Mouse (Mus musculus): Measurements from ENCODE around the gene Mettl11b. TPM values are rescaled to one million over a fixed set of nuclear protein-coding genes. Genes with fewer than 3 reads are reported as not detected.
A peak's percentile ranks its signal among the peaks of the same experiment; 100 is the strongest.
"Not testable (repeated sequence)": the region's sequence is repeated elsewhere in the genome, so short reads cannot be mapped to it uniquely, and the experiment has no call there.

The Mettl11b gene
- polyA plus RNA-seq, 1 experiment: not detected

GRCm38 (mm10) chr1:163736441-163737238, 11.6 kb upstream of the Mettl11b start:
- no peak overlapping the region for H3K4me2 ChIP-seq (ENCODE audit: low read depth)
- no peaks in the 10 kb centered on the region for H3K36me3 ChIP-seq (ENCODE audit: control insufficient read depth, insufficient read depth)
- H3K4me3 ChIP-seq: no peak overlapping the region
- no peak overlapping the region for H3ac ChIP-seq (ENCODE audit: control insufficient read depth, insufficient read length)
- H3K27me3 ChIP-seq (ENCODE audit: control insufficient read depth, insufficient read depth, insufficient read length): no peaks in the 10 kb centered on the region
- H3K79me2 ChIP-seq (ENCODE audit: control insufficient read depth, insufficient read depth): no peaks in the 10 kb centered on the region
- no peak for TF ChIP-seq POLR2AphosphoS2 (IDR thresholded peaks at IDR 0.05; ENCODE audit: insufficient read length, low read depth)
- TF ChIP-seq POLR2A (IDR thresholded peaks at IDR 0.05; ENCODE audit: insufficient read length, low read depth): no peak
- TF ChIP-seq REST (IDR thresholded peaks at IDR 0.05; ENCODE audit: insufficient read depth, insufficient read length): no peak
- no peak for TF ChIP-seq E2F4 (IDR thresholded peaks at IDR 0.05; ENCODE audit: insufficient read depth)
- TF ChIP-seq MYOD1 (IDR thresholded peaks at IDR 0.05; ENCODE audit: control insufficient read depth in 1 of 3, insufficient read length in 2 of 3, low read depth in 2 of 3): no peak
- TF ChIP-seq MAX (IDR thresholded peaks at IDR 0.05; ENCODE audit: low read depth): no peak
- no peak for TF ChIP-seq USF1 (IDR thresholded peaks at IDR 0.05; ENCODE audit: low read depth)
- no peak for TF ChIP-seq SRF (IDR thresholded peaks at IDR 0.05; ENCODE audit: control insufficient read depth, insufficient read length, low read depth)
- TF ChIP-seq TCF3 (IDR thresholded peaks at IDR 0.05; ENCODE audit: insufficient read length, low read depth): no peak
- TF ChIP-seq TCF12 (IDR thresholded peaks at IDR 0.05; ENCODE audit: insufficient read depth, poor library complexity, severe bottlenecking): no peak
- TF ChIP-seq MYOG (IDR thresholded peaks at IDR 0.05; ENCODE audit: control insufficient read depth in 1 of 3, insufficient read depth in 1 of 3, insufficient read length in 2 of 3, low read depth in 2 of 3): no peak
- no peak for TF ChIP-seq CEBPB (IDR thresholded peaks at IDR 0.05; ENCODE audit: insufficient read depth, poor library complexity, severe bottlenecking)

- not testable (repeated sequence) for H3K27me3 ChIP-seq (ENCODE audit: control insufficient read depth, insufficient read depth, insufficient read length); H3ac ChIP-seq (ENCODE audit: control insufficient read depth, insufficient read length); H3K4me2 ChIP-seq (ENCODE audit: low read depth); H3K4me3 ChIP-seq; H3K36me3 ChIP-seq (ENCODE audit: control insufficient read depth, insufficient read depth); H3K79me2 ChIP-seq (ENCODE audit: control insufficient read depth, insufficient read depth)
These were observed 6.1 kb upstream of the Mettl11b start for GRCm38 (mm10) chr1:163731166-163731565.

GRCm38 (mm10) chr1:163723913-163724312, 1.1 kb downstream of the Mettl11b start:
- no peak overlapping the region for H3ac ChIP-seq (ENCODE audit: control insufficient read depth, insufficient read length)
- TF ChIP-seq CEBPB (IDR thresholded peaks at IDR 0.05; ENCODE audit: insufficient read depth, poor library complexity, severe bottlenecking): no peak
- TF ChIP-seq MAX (IDR thresholded peaks at IDR 0.05; ENCODE audit: low read depth): no peak
- no peak for TF ChIP-seq SRF (IDR thresholded peaks at IDR 0.05; ENCODE audit: control insufficient read depth, insufficient read length, low read depth)
- TF ChIP-seq USF1 (IDR thresholded peaks at IDR 0.05; ENCODE audit: low read depth): no peak
- TF ChIP-seq MYOG (IDR thresholded peaks at IDR 0.05; ENCODE audit: control insufficient read depth in 1 of 3, insufficient read depth in 1 of 3, insufficient read length in 2 of 3, low read depth in 2 of 3): no peak
- no peak for TF ChIP-seq TCF12 (IDR thresholded peaks at IDR 0.05; ENCODE audit: insufficient read depth, poor library complexity, severe bottlenecking)
- no peak for TF ChIP-seq REST (IDR thresholded peaks at IDR 0.05; ENCODE audit: insufficient read depth, insufficient read length)
- no peak for TF ChIP-seq E2F4 (IDR thresholded peaks at IDR 0.05; ENCODE audit: insufficient read depth)
- no peak for TF ChIP-seq TCF3 (IDR thresholded peaks at IDR 0.05; ENCODE audit: insufficient read length, low read depth)
- no peak for TF ChIP-seq MYOD1 (IDR thresholded peaks at IDR 0.05; ENCODE audit: control insufficient read depth in 1 of 3, insufficient read length in 2 of 3, low read depth in 2 of 3)
- no peak for TF ChIP-seq POLR2AphosphoS2 (IDR thresholded peaks at IDR 0.05; ENCODE audit: insufficient read length, low read depth)
- no peak for TF ChIP-seq POLR2A (IDR thresholded peaks at IDR 0.05; ENCODE audit: insufficient read length, low read depth)
- no peak overlapping the region for H3K4me3 ChIP-seq
- H3K4me2 ChIP-seq (ENCODE audit: low read depth): no peak overlapping the region
- no peaks in the 10 kb centered on the region for H3K79me2 ChIP-seq (ENCODE audit: control insufficient read depth, insufficient read depth)
- H3K27me3 ChIP-seq (ENCODE audit: control insufficient read depth, insufficient read depth, insufficient read length): no peaks in the 10 kb centered on the region
- H3K36me3 ChIP-seq (ENCODE audit: control insufficient read depth, insufficient read depth): no peaks in the 10 kb centered on the region

- no peak overlapping the region for H3ac ChIP-seq (ENCODE audit: control insufficient read depth, insufficient read length)
- no peaks in the 10 kb centered on the region for H3K79me2 ChIP-seq (ENCODE audit: control insufficient read depth, insufficient read depth)
- H3K36me3 ChIP-seq (ENCODE audit: control insufficient read depth, insufficient read depth): no peaks in the 10 kb centered on the region
- no peak overlapping the region for H3K4me3 ChIP-seq
- no peak for TF ChIP-seq USF1 (IDR thresholded peaks at IDR 0.05; ENCODE audit: low read depth)
- peak; percentile 48 for TF ChIP-seq TCF3 (IDR thresholded peaks at IDR 0.05; ENCODE audit: insufficient read length, low read depth)
- peak; percentile 79 for TF ChIP-seq TCF12 (IDR thresholded peaks at IDR 0.05; ENCODE audit: insufficient read depth, poor library complexity, severe bottlenecking)
- TF ChIP-seq MYOG (IDR thresholded peaks at IDR 0.05; ENCODE audit: control insufficient read depth in 1 of 3, insufficient read depth in 1 of 3, insufficient read length in 2 of 3, low read depth in 2 of 3): peak in 2 of 3 experiments; percentile 67 to 71
- TF ChIP-seq MYOD1 (IDR thresholded peaks at IDR 0.05; ENCODE audit: control insufficient read depth in 1 of 3, insufficient read length in 2 of 3, low read depth in 2 of 3): peak; percentile 91 to 99 (median 96)
- H3K27me3 ChIP-seq (ENCODE audit: control insufficient read depth, insufficient read depth, insufficient read length): no peaks in the 10 kb centered on the region
- no peak overlapping the region for H3K4me2 ChIP-seq (ENCODE audit: low read depth)
These were observed 16.4 kb downstream of the Mettl11b start for GRCm38 (mm10) chr1:163708618-163709017.

GRCm38 (mm10) chr1:163700571-163700970, 24.5 kb downstream of the Mettl11b start:
- no peaks in the 10 kb centered on the region for H3K79me2 ChIP-seq (ENCODE audit: control insufficient read depth, insufficient read depth)
- TF ChIP-seq TCF12 (IDR thresholded peaks at IDR 0.05; ENCODE audit: insufficient read depth, poor library complexity, severe bottlenecking) (no peak), MAX (IDR thresholded peaks at IDR 0.05; ENCODE audit: low read depth) (no peak), POLR2A (IDR thresholded peaks at IDR 0.05; ENCODE audit: insufficient read length, low read depth) (no peak), TCF3 (IDR thresholded peaks at IDR 0.05; ENCODE audit: insufficient read length, low read depth) (no peak), MYOD1 (IDR thresholded peaks at IDR 0.05; ENCODE audit: control insufficient read depth in 1 of 3, insufficient read length in 2 of 3, low read depth in 2 of 3) (no peak)
- H3K4me2 ChIP-seq (ENCODE audit: low read depth): no peak overlapping the region
- no peaks in the 10 kb centered on the region for H3K36me3 ChIP-seq (ENCODE audit: control insufficient read depth, insufficient read depth)
- H3ac ChIP-seq (ENCODE audit: control insufficient read depth, insufficient read length): no peak overlapping the region
- no peak overlapping the region for H3K4me3 ChIP-seq
- H3K27me3 ChIP-seq (ENCODE audit: control insufficient read depth, insufficient read depth, insufficient read length): no peaks in the 10 kb centered on the region

All from myocyte (in vitro differentiated cells).